Mouse (Mus musculus): ENCODE measurements at regions not wholly inside any gene's neighbourhood (a gene's known extent, or its start where the extent isn't known, plus 50 kb on each side); places are given as distances from the start of the nearest gene placed in this dataset.

GRCm38 (mm10) chr15:49043035-49043434 is 4841.7 kb upstream of the Gm7489 start:
- Histone ChIP-seq H3K9me3 (ENCODE audit: control insufficient read depth, low read length) (no peaks in the 10 kb centered on the region), H3K4me3 (ENCODE audit: low read depth, low read length) (no peak overlapping the region), H3K9ac (replicated peaks; ENCODE audit: low read depth, low read length) (no peak overlapping the region), H3K4me2 (ENCODE audit: low read depth, low read length) (no peak overlapping the region), H3K27ac (ENCODE audit: low read depth, low read length) (no peak overlapping the region), H3K27me3 (ENCODE audit: control insufficient read depth, insufficient read depth, low read length) (no peaks in the 10 kb centered on the region), H3K4me1 (ENCODE audit: control insufficient read depth, insufficient read depth, low read length) (no peaks in the 10 kb centered on the region), H3K36me3 (ENCODE audit: control insufficient read depth, insufficient read depth, low read length) (no peaks in the 10 kb centered on the region)
- ATAC-seq (ENCODE audit: low read depth) = no peak
- 70% methylated on average over 2 of the region's 2 CpGs for WGBS

- H3K36me3 ChIP-seq (ENCODE audit: control insufficient read depth, insufficient read depth, low read length) = no peaks in the 10 kb centered on the region
These were observed 4819.6 kb upstream of the Gm7489 start for GRCm38 (mm10) chr15:49065069-49065468.

GRCm38 (mm10) chr15:49065875-49066274 is 4818.8 kb upstream of the Gm7489 start:
- Histone ChIP-seq H3K4me3 (ENCODE audit: low read depth, low read length) (no peak overlapping the region), H3K36me3 (ENCODE audit: control insufficient read depth, insufficient read depth, low read length) (no peaks in the 10 kb centered on the region), H3K27ac (ENCODE audit: low read depth, low read length) (no peak overlapping the region), H3K9ac (replicated peaks; ENCODE audit: low read depth, low read length) (no peak overlapping the region), H3K9me3 (ENCODE audit: control insufficient read depth, low read length) (no peaks in the 10 kb centered on the region), H3K4me1 (ENCODE audit: control insufficient read depth, insufficient read depth, low read length) (no peaks in the 10 kb centered on the region), H3K4me2 (ENCODE audit: low read depth, low read length) (no peak overlapping the region), H3K27me3 (ENCODE audit: control insufficient read depth, insufficient read depth, low read length) (no peaks in the 10 kb centered on the region)
- ATAC-seq (ENCODE audit: low read depth) = peak; percentile 77; the same call in 1 of the 2 replicates

More at GRCm38 (mm10) chr15:49065069-49065468, 4819.6 kb upstream of the Gm7489 start:
- Histone ChIP-seq H3K27ac (ENCODE audit: low read depth, low read length) (no peak overlapping the region), H3K4me2 (ENCODE audit: low read depth, low read length) (no peak overlapping the region), H3K4me1 (ENCODE audit: control insufficient read depth, insufficient read depth, low read length) (no peaks in the 10 kb centered on the region), H3K9me3 (ENCODE audit: control insufficient read depth, low read length) (no peaks in the 10 kb centered on the region), H3K9ac (replicated peaks; ENCODE audit: low read depth, low read length) (no peak overlapping the region), H3K4me3 (ENCODE audit: low read depth, low read length) (no peak overlapping the region), H3K27me3 (ENCODE audit: control insufficient read depth, insufficient read depth, low read length) (no peaks in the 10 kb centered on the region)
- ATAC-seq (ENCODE audit: low read depth) = no peak
- WGBS = 82% methylated on average over 1 of the region's 1 CpGs

- H3K4me2 ChIP-seq (ENCODE audit: low read depth, low read length) = no peak overlapping the region
- H3K9me3 ChIP-seq (ENCODE audit: control insufficient read depth, low read length) = no peaks in the 10 kb centered on the region
- H3K9ac ChIP-seq (replicated peaks; ENCODE audit: low read depth, low read length) = no peak overlapping the region
- H3K36me3 ChIP-seq (ENCODE audit: control insufficient read depth, insufficient read depth, low read length) = no peaks in the 10 kb centered on the region
- H3K27me3 ChIP-seq (ENCODE audit: control insufficient read depth, insufficient read depth, low read length) = no peaks in the 10 kb centered on the region
- WGBS = 79% methylated on average over 2 of the region's 2 CpGs
- no peak for ATAC-seq (ENCODE audit: low read depth)
- no peaks in the 10 kb centered on the region for H3K4me1 ChIP-seq (ENCODE audit: control insufficient read depth, insufficient read depth, low read length)
- no peak overlapping the region for H3K4me3 ChIP-seq (ENCODE audit: low read depth, low read length)
- H3K27ac ChIP-seq (ENCODE audit: low read depth, low read length) = no peak overlapping the region
These were observed 4818.3 kb upstream of the Gm7489 start for GRCm38 (mm10) chr15:49066367-49066766.
